Mouse (Mus musculus): ENCODE measurements around the gene Slc35a2. TPM values are rescaled to one million over a fixed set of nuclear protein-coding genes. Genes with fewer than 3 reads are reported as not detected.

The Slc35a2 gene
- 10 to 100 TPM; 43.4 to 47.5 TPM for total RNA-seq (2021)

GRCm38 (mm10) chrX:7883841-7884567, at the start of gene Slc35a2:
Gene Slc35a2 (plus strand): TSS chrX:7884028.
- DNase-seq (ENCODE audit: extremely low spot score in 1 of 2, low spot score in 2 of 2) = peak; percentile 73 to 86
- intact Hi-C loops (cut with DNase I) = no loop called here

GRCm38 (mm10) chrX:7837146-7837545, 46.7 kb upstream of the Slc35a2 start:
- intact Hi-C loops (cut with DNase I) = no loop called here

GRCm38 (mm10) chrX:7840842-7841162, 43.0 kb upstream of the Slc35a2 start:
- no peak for DNase-seq (ENCODE audit: extremely low spot score in 1 of 2, low spot score in 2 of 2)
- intact Hi-C loops (cut with DNase I) = no loop called here

More at GRCm38 (mm10) chrX:7837146-7837545, 46.7 kb upstream of the Slc35a2 start:
- no peak for DNase-seq (ENCODE audit: extremely low spot score in 1 of 2, low spot score in 2 of 2)

- peak; percentile 92 to 96 for DNase-seq (ENCODE audit: extremely low spot score in 1 of 2, low spot score in 2 of 2)
- intact Hi-C loops (cut with DNase I) = no loop called here
Observed at GRCm38 (mm10) chrX:7841163-7842162, 42.4 kb upstream of the Slc35a2 start, which contains the start of gene Otud5. Gene Otud5 (plus strand): TSS chrX:7841364.

- intact Hi-C loops (cut with DNase I) = no loop called here
- DNase-seq (ENCODE audit: extremely low spot score in 1 of 2, low spot score in 2 of 2) = peak in 1 of 2 experiments; percentile 58
Observed at GRCm38 (mm10) chrX:7842318-7842717, 41.5 kb upstream of the Slc35a2 start.

- intact Hi-C loops (cut with DNase I) = no loop called here
- peak in 1 of 2 experiments; percentile 15 for DNase-seq (ENCODE audit: extremely low spot score in 1 of 2, low spot score in 2 of 2)
Observed at GRCm38 (mm10) chrX:7847845-7848244, 36.0 kb upstream of the Slc35a2 start.

GRCm38 (mm10) chrX:7854578-7854977, 29.2 kb upstream of the Slc35a2 start:
- peak; percentile 5 to 44 for DNase-seq (ENCODE audit: extremely low spot score in 1 of 2, low spot score in 2 of 2)
- intact Hi-C loops (cut with DNase I) = no loop called here

GRCm38 (mm10) chrX:7859191-7859753, 24.6 kb upstream of the Slc35a2 start:
- DNase-seq (ENCODE audit: extremely low spot score in 1 of 2, low spot score in 2 of 2) = no peak
- intact Hi-C loops (cut with DNase I) = no loop called here

- intact Hi-C loops (cut with DNase I) = no loop called here
Observed at GRCm38 (mm10) chrX:7863181-7863580, 20.6 kb upstream of the Slc35a2 start.

GRCm38 (mm10) chrX:7864551-7864950, 19.3 kb upstream of the Slc35a2 start:
- intact Hi-C loops (cut with DNase I) = no loop called here
- no peak for DNase-seq (ENCODE audit: extremely low spot score in 1 of 2, low spot score in 2 of 2)

More at GRCm38 (mm10) chrX:7863181-7863580, 20.6 kb upstream of the Slc35a2 start:
- no peak for DNase-seq (ENCODE audit: extremely low spot score in 1 of 2, low spot score in 2 of 2)

- no peak for DNase-seq (ENCODE audit: extremely low spot score in 1 of 2, low spot score in 2 of 2)
- intact Hi-C loops (cut with DNase I) = no loop called here
Observed at GRCm38 (mm10) chrX:7865343-7865742, 18.5 kb upstream of the Slc35a2 start.

- DNase-seq (ENCODE audit: extremely low spot score in 1 of 2, low spot score in 2 of 2) = no peak
- intact Hi-C loops (cut with DNase I) = no loop called here
Observed at GRCm38 (mm10) chrX:7865786-7866185, 18.0 kb upstream of the Slc35a2 start.

GRCm38 (mm10) chrX:7867141-7867540, 16.7 kb upstream of the Slc35a2 start:
- intact Hi-C loops (cut with DNase I) = no loop called here
- DNase-seq (ENCODE audit: extremely low spot score in 1 of 2, low spot score in 2 of 2) = no peak

- no peak for DNase-seq (ENCODE audit: extremely low spot score in 1 of 2, low spot score in 2 of 2)
- intact Hi-C loops (cut with DNase I) = no loop called here
Observed at GRCm38 (mm10) chrX:7868506-7868905, 15.3 kb upstream of the Slc35a2 start.

- intact Hi-C loops (cut with DNase I) = no loop called here
Observed at GRCm38 (mm10) chrX:7869826-7870225, 14.0 kb upstream of the Slc35a2 start.

GRCm38 (mm10) chrX:7878007-7878419, 5.8 kb upstream of the Slc35a2 start, which contains the start of gene Pim2:
Gene Pim2 (plus strand): TSS chrX:7878262.
- intact Hi-C loops (cut with DNase I) = no loop called here

More at GRCm38 (mm10) chrX:7869826-7870225, 14.0 kb upstream of the Slc35a2 start:
- DNase-seq (ENCODE audit: extremely low spot score in 1 of 2, low spot score in 2 of 2) = no peak

GRCm38 (mm10) chrX:7878495-7878894, 5.3 kb upstream of the Slc35a2 start:
- DNase-seq (ENCODE audit: extremely low spot score in 1 of 2, low spot score in 2 of 2) = peak in 1 of 2 experiments; percentile 39
- intact Hi-C loops (cut with DNase I) = no loop called here

More at GRCm38 (mm10) chrX:7878007-7878419, 5.8 kb upstream of the Slc35a2 start, which contains the start of gene Pim2:
- DNase-seq (ENCODE audit: extremely low spot score in 1 of 2, low spot score in 2 of 2) = peak; percentile 83 to 89

- intact Hi-C loops (cut with DNase I) = no loop called here
Observed at GRCm38 (mm10) chrX:7879819-7880218, 4.0 kb upstream of the Slc35a2 start.

GRCm38 (mm10) chrX:7898211-7898610, 14.4 kb downstream of the Slc35a2 start:
- intact Hi-C loops (cut with DNase I) = no loop called here
- no peak for DNase-seq (ENCODE audit: extremely low spot score in 1 of 2, low spot score in 2 of 2)

More at GRCm38 (mm10) chrX:7879819-7880218, 4.0 kb upstream of the Slc35a2 start:
- peak; percentile 46 to 74 for DNase-seq (ENCODE audit: extremely low spot score in 1 of 2, low spot score in 2 of 2)

Data from left cerebral cortex, postnatal 10 days (tissue).